Mouse (Mus musculus): Measurements from ENCODE around the gene Mns1. TPM values are rescaled to one million over a fixed set of nuclear protein-coding genes. Genes with fewer than 3 reads are reported as not detected.

Gene Mns1
- polyA plus RNA-seq, 1 experiment from 2014 or later: 5.9 TPM

GRCm38 (mm10) chr9:72422284-72422683, 15.5 kb upstream of the Mns1 start:
- DNase-seq (ENCODE audit: low spot score) (no peak), ATAC-seq (no peak)
- Histone ChIP-seq H3K27ac (ENCODE audit: low read length) (no peak overlapping the region), H3K27me3 (replicated peaks; ENCODE audit: insufficient read depth, low read length) (no peaks in the 10 kb centered on the region), H3K9ac (replicated peaks; ENCODE audit: low read depth) (no peak overlapping the region), H3K4me1 (ENCODE audit: insufficient read depth, low read depth, low read length) (no peaks in the 10 kb centered on the region), H3K4me2 (replicated peaks; ENCODE audit: low read depth, low read length) (no peak overlapping the region), H3K9me3 (ENCODE audit: low read length) (no peaks in the 10 kb centered on the region), H3K36me3 (ENCODE audit: insufficient read depth, low read length) (no peaks in the 10 kb centered on the region), H3K4me3 (ENCODE audit: low read depth, low read length) (no peak overlapping the region)
- TF ChIP-seq EP300 (IDR thresholded peaks at IDR 0.05) (no peak), CTCF (IDR thresholded peaks at IDR 0.05) (no peak)
- WGBS: 62% methylated on average over 11 of the region's 11 CpGs

DNA sequence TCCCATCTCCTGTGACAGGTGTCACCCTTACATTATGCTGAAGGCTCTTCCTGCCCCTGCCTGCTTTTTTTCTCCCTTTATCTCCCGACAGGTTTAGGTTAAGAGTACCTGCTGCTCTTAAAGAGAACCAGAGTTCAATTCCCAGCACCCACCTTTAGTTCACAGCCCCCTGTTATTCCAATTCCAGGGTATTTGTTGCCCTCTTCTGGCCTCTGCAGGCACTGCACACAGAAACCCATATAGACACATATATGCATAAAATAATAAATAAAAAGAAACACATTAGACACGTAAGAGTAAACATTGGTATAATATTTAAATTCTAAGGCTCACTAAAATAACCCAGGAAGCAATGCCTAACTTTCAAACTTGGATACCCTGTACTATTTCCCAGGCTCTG, 15.1 kb upstream of the Mns1 start:
- no peaks in the 10 kb centered on the region for H3K27me3 ChIP-seq (replicated peaks; ENCODE audit: insufficient read depth, low read length)
- H3K36me3 ChIP-seq (ENCODE audit: insufficient read depth, low read length): no peaks in the 10 kb centered on the region
- no peak overlapping the region for H3K4me2 ChIP-seq (replicated peaks; ENCODE audit: low read depth, low read length)
- H3K9me3 ChIP-seq (ENCODE audit: low read length): no peaks in the 10 kb centered on the region
- ATAC-seq (no peak), DNase-seq (ENCODE audit: low spot score) (no peak)
- no peaks in the 10 kb centered on the region for H3K4me1 ChIP-seq (ENCODE audit: insufficient read depth, low read depth, low read length)
- no peak overlapping the region for H3K9ac ChIP-seq (replicated peaks; ENCODE audit: low read depth)
- no peak overlapping the region for H3K27ac ChIP-seq (ENCODE audit: low read length)
- TF ChIP-seq EP300 (IDR thresholded peaks at IDR 0.05) (no peak), CTCF (IDR thresholded peaks at IDR 0.05) (no peak)
- 83% methylated on average over 2 of the region's 2 CpGs for WGBS
- H3K4me3 ChIP-seq (ENCODE audit: low read depth, low read length): no peak overlapping the region

GRCm38 (mm10) chr9:72425300-72425850, 12.4 kb upstream of the Mns1 start:
- no peak for TF ChIP-seq CTCF (IDR thresholded peaks at IDR 0.05)
- no peak for TF ChIP-seq EP300 (IDR thresholded peaks at IDR 0.05)
- no peak for ATAC-seq
- Histone ChIP-seq H3K27me3 (replicated peaks; ENCODE audit: insufficient read depth, low read length) (no peaks in the 10 kb centered on the region), H3K4me2 (replicated peaks; ENCODE audit: low read depth, low read length) (no peak overlapping the region), H3K9me3 (ENCODE audit: low read length) (no peaks in the 10 kb centered on the region), H3K36me3 (ENCODE audit: insufficient read depth, low read length) (no peaks in the 10 kb centered on the region), H3K4me3 (ENCODE audit: low read depth, low read length) (no peak overlapping the region), H3K4me1 (ENCODE audit: insufficient read depth, low read depth, low read length) (no peaks in the 10 kb centered on the region), H3K9ac (replicated peaks; ENCODE audit: low read depth) (no peak overlapping the region), H3K27ac (ENCODE audit: low read length) (no peak overlapping the region)
- 63% methylated on average over 11 of the region's 11 CpGs for WGBS
- no peak for DNase-seq (ENCODE audit: low spot score)

- no peaks in the 10 kb centered on the region for H3K27me3 ChIP-seq (replicated peaks; ENCODE audit: insufficient read depth, low read length)
- TF ChIP-seq CTCF (IDR thresholded peaks at IDR 0.05) (no peak), EP300 (IDR thresholded peaks at IDR 0.05) (no peak)
- no peaks in the 10 kb centered on the region for H3K4me1 ChIP-seq (ENCODE audit: insufficient read depth, low read depth, low read length)
- H3K4me2 ChIP-seq (replicated peaks; ENCODE audit: low read depth, low read length): no peak overlapping the region
- no peaks in the 10 kb centered on the region for H3K36me3 ChIP-seq (ENCODE audit: insufficient read depth, low read length)
- no peaks in the 10 kb centered on the region for H3K9me3 ChIP-seq (ENCODE audit: low read length)
- DNase-seq (ENCODE audit: low spot score) (no peak), ATAC-seq (no peak)
- H3K4me3 ChIP-seq (ENCODE audit: low read depth, low read length): no peak overlapping the region
- WGBS: 54% methylated on average over 4 of the region's 4 CpGs
- H3K9ac ChIP-seq (replicated peaks; ENCODE audit: low read depth): no peak overlapping the region
- H3K27ac ChIP-seq (ENCODE audit: low read length): no peak overlapping the region
Observed at GRCm38 (mm10) chr9:72427861-72428260, 9.9 kb upstream of the Mns1 start.

DNA sequence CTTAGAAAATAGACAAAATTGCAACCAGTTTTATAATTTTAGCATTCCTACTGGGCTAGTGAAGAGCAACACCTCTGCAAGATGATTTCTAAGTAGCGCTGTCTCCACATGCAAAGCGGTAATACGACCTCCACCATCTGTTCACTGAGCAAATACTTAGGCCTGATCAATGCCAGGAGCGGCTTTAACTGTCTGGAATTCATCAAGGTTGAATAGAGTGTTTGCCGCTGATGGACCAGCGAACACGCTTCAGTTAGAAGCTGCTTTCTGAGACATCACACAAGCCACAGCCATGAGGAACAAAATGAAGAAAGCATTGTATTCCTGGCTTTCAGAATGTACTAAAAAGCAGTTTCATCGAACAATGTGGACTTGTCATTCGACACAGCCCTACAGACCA, 2.9 kb upstream of the Mns1 start:
- peaks cover 4% of the 10 kb centered on the region; the same call in 1 of the 2 replicates for H3K4me1 ChIP-seq (ENCODE audit: insufficient read depth, low read depth, low read length)
- H3K4me3 ChIP-seq (ENCODE audit: low read depth, low read length): no peak overlapping the region
- H3K27ac ChIP-seq (ENCODE audit: low read length): no peak overlapping the region
- 66% methylated on average over 9 of the region's 9 CpGs for WGBS
- H3K27me3 ChIP-seq (replicated peaks; ENCODE audit: insufficient read depth, low read length): no peaks in the 10 kb centered on the region
- no peak for TF ChIP-seq CTCF (IDR thresholded peaks at IDR 0.05)
- H3K36me3 ChIP-seq (ENCODE audit: insufficient read depth, low read length): no peaks in the 10 kb centered on the region
- no peak for ATAC-seq
- DNase-seq (ENCODE audit: low spot score): no peak
- H3K9me3 ChIP-seq (ENCODE audit: low read length): no peaks in the 10 kb centered on the region
- no peak overlapping the region for H3K9ac ChIP-seq (replicated peaks; ENCODE audit: low read depth)
- no peak overlapping the region for H3K4me2 ChIP-seq (replicated peaks; ENCODE audit: low read depth, low read length)

DNA sequence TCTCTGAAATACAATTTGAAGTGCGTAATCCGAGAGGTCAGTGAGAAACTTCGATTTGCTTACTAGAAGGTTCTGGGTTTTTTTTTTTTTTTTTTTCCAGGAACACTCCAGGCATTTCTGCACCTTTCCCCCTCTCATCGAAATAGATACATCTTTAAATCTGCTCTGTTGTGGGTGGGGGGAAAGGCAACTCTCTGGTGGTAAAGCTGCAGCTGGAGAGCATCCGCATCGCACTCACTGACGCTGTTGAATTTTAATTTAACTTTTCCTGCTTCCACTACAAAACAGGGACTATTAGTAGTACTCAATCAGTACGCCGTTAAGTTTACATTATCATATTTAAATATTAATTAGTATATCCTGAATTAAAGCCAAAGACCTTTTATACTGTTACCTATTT, 938 bp downstream of the Mns1 start:
- H3K4me2 ChIP-seq (replicated peaks; ENCODE audit: low read depth, low read length): peak overlapping the region; percentile 67
- DNase-seq (ENCODE audit: low spot score) (no peak), ATAC-seq (no peak; the same call in 1 of the 2 replicates)
- H3K27me3 ChIP-seq (replicated peaks; ENCODE audit: insufficient read depth, low read length): no peaks in the 10 kb centered on the region
- H3K27ac ChIP-seq (ENCODE audit: low read length): no peak overlapping the region
- no peak overlapping the region for H3K9ac ChIP-seq (replicated peaks; ENCODE audit: low read depth)
- H3K9me3 ChIP-seq (ENCODE audit: low read length): no peaks in the 10 kb centered on the region
- H3K4me3 ChIP-seq (ENCODE audit: low read depth, low read length): peak overlapping the region; percentile 49
- peaks cover 4% of the 10 kb centered on the region; the same call in 1 of the 2 replicates for H3K4me1 ChIP-seq (ENCODE audit: insufficient read depth, low read depth, low read length)
- 2% methylated on average over 9 of the region's 9 CpGs for WGBS
- no peaks in the 10 kb centered on the region for H3K36me3 ChIP-seq (ENCODE audit: insufficient read depth, low read length)
- TF ChIP-seq CTCF (IDR thresholded peaks at IDR 0.05): no peak
- no peak for TF ChIP-seq EP300 (IDR thresholded peaks at IDR 0.05)

- H3K4me2 ChIP-seq (replicated peaks; ENCODE audit: low read depth, low read length): no peak overlapping the region
- no peak overlapping the region for H3K27ac ChIP-seq (ENCODE audit: low read length)
- TF ChIP-seq CTCF (IDR thresholded peaks at IDR 0.05): no peak
- no peak for TF ChIP-seq EP300 (IDR thresholded peaks at IDR 0.05)
- 82% methylated on average over 4 of the region's 4 CpGs for WGBS
- no peaks in the 10 kb centered on the region for H3K36me3 ChIP-seq (ENCODE audit: insufficient read depth, low read length)
- H3K4me3 ChIP-seq (ENCODE audit: low read depth, low read length): no peak overlapping the region
- ATAC-seq (no peak), DNase-seq (ENCODE audit: low spot score) (no peak)
- H3K4me1 ChIP-seq (ENCODE audit: insufficient read depth, low read depth, low read length): peaks cover 4% of the 10 kb centered on the region; the same call in 1 of the 2 replicates
- H3K9me3 ChIP-seq (ENCODE audit: low read length): no peaks in the 10 kb centered on the region
- H3K27me3 ChIP-seq (replicated peaks; ENCODE audit: insufficient read depth, low read length): no peaks in the 10 kb centered on the region
- H3K9ac ChIP-seq (replicated peaks; ENCODE audit: low read depth): no peak overlapping the region
Observed at GRCm38 (mm10) chr9:72440358-72440757, 2.5 kb downstream of the Mns1 start.

All from lung, postnatal 0 days (tissue).